ENCODE assay signal across 24 mouse cellular contexts in the genomic region with DNA sequence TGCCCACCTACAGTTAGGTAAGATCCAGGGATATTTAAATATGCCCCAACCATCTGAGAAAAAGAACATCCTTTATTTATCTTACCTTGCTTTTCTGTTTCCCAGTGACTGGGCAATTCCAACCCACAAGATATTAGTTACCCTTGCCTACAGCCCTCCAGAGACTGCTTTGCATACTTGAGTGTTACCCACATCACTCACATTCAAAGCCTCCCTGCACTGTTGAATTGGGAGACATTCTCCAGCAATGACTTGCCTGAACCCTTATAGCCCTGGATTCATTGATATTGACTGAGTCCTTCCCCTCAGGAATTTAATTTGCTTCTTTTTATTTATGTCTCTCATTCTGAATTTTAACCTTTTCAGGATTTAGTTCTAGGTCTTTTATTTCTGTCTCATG. TPM values are rescaled to one million over a fixed set of nuclear protein-coding genes. Genes with fewer than 3 reads are reported as not detected.
DNase-seq lines count a peak whose midpoint lies in the region; TF ChIP-seq lines count a peak whose summit lies in the region.
"Had no signal": no experiment of that assay in that cellular context is flagged by ENCODE, and none has a peak within 500 bp of the region (broad histone marks: within the 10 kb centered on the region; RNA-seq: fewer than 3 reads in every experiment).

No protein-coding gene starts in this region.

- no peak overlapping the region for H3K9ac ChIP-seq in CH12.LX (ENCODE audit: insufficient read depth, low read depth)
- H3K9ac ChIP-seq: embryonic facial prominence, embryonic 12.5 days; forebrain, embryonic 13.5 days; forebrain, embryonic 15.5 days; forebrain, postnatal 0 days had no signal

- no peak overlapping the region for H3K27ac ChIP-seq in CH12.LX (ENCODE audit: insufficient read depth, low read depth)
- H3K27ac ChIP-seq in brown adipose tissue, adult 24 weeks (replicated peaks; ENCODE audit: low read depth, low read length), result 0 out of 2 replicates have a peak overlapping the region, but pooled peaks have one; percentile 51
- H3K27ac ChIP-seq: embryonic facial prominence, embryonic 10.5 days; embryonic facial prominence, embryonic 12.5 days; forebrain, embryonic 13.5 days; forebrain, embryonic 15.5 days had no signal

- H3K4me2 ChIP-seq in CH12.LX (ENCODE audit: insufficient read depth, low read depth, poor library complexity, severe bottlenecking), result no peak overlapping the region
- H3K4me2 ChIP-seq: embryonic facial prominence, embryonic 12.5 days; forebrain, embryonic 13.5 days; forebrain, embryonic 15.5 days had no signal

- H3K4me3 ChIP-seq in CH12.LX (replicated peaks in 1 of 3; ENCODE audit: low read depth in 2 of 3, low read length in 2 of 3, poor library complexity in 1 of 3), result no peak overlapping the region
- no peak overlapping the region for H3K4me3 ChIP-seq in brown adipose tissue, adult 24 weeks (ENCODE audit: insufficient read depth, low read depth, low read length)
- H3K4me3 ChIP-seq: embryonic facial prominence, embryonic 10.5 days; embryonic facial prominence, embryonic 12.5 days; erythroblast, embryonic 14.5 days; forebrain, embryonic 13.5 days; forebrain, embryonic 15.5 days; gastrocnemius, adult 2 months had no signal

- TF ChIP-seq CTCF in CH12.LX (conservative IDR thresholded peaks at IDR 0.05 in 1 of 2, IDR thresholded peaks at IDR 0.05 in 1 of 2; ENCODE audit: low read depth in 2 of 2, low read length in 2 of 2), result no peak

- no peak for TF ChIP-seq RAD21 in CH12.LX (IDR thresholded peaks at IDR 0.05; ENCODE audit: low read depth, low read length)

- H3K27me3 ChIP-seq in CH12.LX (replicated peaks), result no peaks in the 10 kb centered on the region
- H3K27me3 ChIP-seq: embryonic facial prominence, embryonic 12.5 days; forebrain, embryonic 13.5 days; forebrain, embryonic 15.5 days had no signal

- in situ Hi-C loops in CH12.LX (cut with MboI; ENCODE audit: low pct_ligation_motif_present, low pct_unique_long_range_greater_than_20kb, low sequenced_read_pairs), result no loop called here

- H3K9me3 ChIP-seq in CH12.LX (replicated peaks; ENCODE audit: low read length), result no peaks in the 10 kb centered on the region
- H3K9me3 ChIP-seq: embryonic facial prominence, embryonic 10.5 days; embryonic facial prominence, embryonic 12.5 days; forebrain, embryonic 13.5 days; forebrain, embryonic 15.5 days had no signal

- H3K36me3 ChIP-seq in CH12.LX (replicated peaks in 1 of 2; ENCODE audit: control insufficient read depth in 1 of 2, insufficient read depth in 1 of 2, low read length in 1 of 2), result no peaks in the 10 kb centered on the region
- H3K36me3 ChIP-seq: embryonic facial prominence, embryonic 10.5 days; embryonic facial prominence, embryonic 12.5 days; forebrain, embryonic 15.5 days had no signal

- no peaks in the 10 kb centered on the region for H3K79me2 ChIP-seq in CH12.LX (replicated peaks; ENCODE audit: control insufficient read depth, extremely low read depth, insufficient read depth, poor library complexity, severe bottlenecking)

- peak; percentile 40 for DNase-seq in CH12.LX (ENCODE audit: extremely low read depth)
- peak; percentile 69 for DNase-seq in NIH3T3 (ENCODE audit: low read depth)
- DNase-seq in fibroblast of lung, adult 2 months (ENCODE audit: low read depth), result peak; percentile 46
- no peak for DNase-seq in adrenal gland, postnatal 4 days (ENCODE audit: low spot score in 2 of 2)
- DNase-seq in gastrocnemius, postnatal 10 days, result no peak
- no peak for DNase-seq in heart, adult 9 months (ENCODE audit: low spot score in 2 of 2)
- DNase-seq in right cerebral cortex, postnatal 10 days (ENCODE audit: low spot score in 2 of 2), result no peak
- DNase-seq: adrenal gland, adult 8-10 months; adrenal gland, postnatal 25 days; B cell, adult 2 months; cerebellum, adult 11 months; cerebellum, adult 2 months; cerebellum, adult 9-10 months; cerebellum, postnatal 10 days; cerebellum, postnatal 25 days; forebrain, postnatal 0 days; gastrocnemius, adult 2 months had no signal

- H3K4me1 ChIP-seq in CH12.LX (ENCODE audit: control insufficient read depth in 1 of 2, insufficient read depth in 2 of 2), result peaks cover 0 to 32% of the 10 kb centered on the region in 2 experiments; a peak in 3 of 4 replicates
- peaks cover 17% of the 10 kb centered on the region for H3K4me1 ChIP-seq in brown adipose tissue, adult 24 weeks (ENCODE audit: control insufficient read depth, insufficient read depth, insufficient read length, low read length)
- H3K4me1 ChIP-seq: forebrain, embryonic 15.5 days had no signal

- no peak for TF ChIP-seq POLR2A in CH12.LX (IDR thresholded peaks at IDR 0.05; ENCODE audit: low read depth, low read length)

- dilution Hi-C loops in CH12.LX (cut with MboI; ENCODE audit: extremely low pct_ligation_motif_present, extremely low pct_unique_long_range_greater_than_20kb, low sequenced_read_pairs), result no loop called here

- no peak for TF ChIP-seq EP300 in CH12.LX (IDR thresholded peaks at IDR 0.05; ENCODE audit: low read length)

TF ChIP-seq in CH12.LX, 34 proteins besides CTCF, POLR2A, EP300 and RAD21:
- TF ChIP-seq CHD2 (IDR thresholded peaks at IDR 0.05; ENCODE audit: low read length) (no peak), JUN (IDR thresholded peaks at IDR 0.05; ENCODE audit: insufficient read depth, low read depth, low read length) (no peak), KAT2A (IDR thresholded peaks at IDR 0.05; ENCODE audit: insufficient replicate concordance, low read length) (no peak), MAX (IDR thresholded peaks at IDR 0.05; ENCODE audit: low read length) (no peak), ZKSCAN1 (IDR thresholded peaks at IDR 0.05; ENCODE audit: borderline replicate concordance, low read depth, low read length) (no peak), NELFE (IDR thresholded peaks at IDR 0.05; ENCODE audit: low read depth, low read length) (no peak), TCF12 (IDR thresholded peaks at IDR 0.05; ENCODE audit: low read depth, low read length) (no peak), HCFC1 (IDR thresholded peaks at IDR 0.05; ENCODE audit: low read depth, low read length) (no peak)

RNA-seq across cellular contexts. Expression of a gene that starts 53.8 kb away (rescaled TPM):
- 0.04 TPM in 1 of 2 replicates, not detected in the other for total RNA-seq in CH12.LX (2012; rRNA removed)
- total RNA-seq in CH12.LX (2014; rRNA removed), result 0.04 and 0.12 TPM in 2 replicates
- polyA plus RNA-seq in CH12.LX (2012; ENCODE audit: insufficient read length, low read depth), result 0.03 TPM in 2 replicates
- 1.6 and 2.3 TPM in 2 replicates for polyA plus RNA-seq in brown adipose tissue, adult 24 weeks (2012; ENCODE audit: insufficient read depth, insufficient read length, missing spikeins)
- 10 to 100 TPM; 18.0 to 19.5 TPM for total RNA-seq in adrenal gland, postnatal 4 days (2021)
- 10 to 100 TPM; 22.3 to 28.0 TPM for total RNA-seq in gastrocnemius, postnatal 10 days (2021)
- total RNA-seq: MEL had no signal

Comparison
In these comparisons a context has a peak if more than half of its experiments do, and no peak if none do; other contexts are left out.
1. DNase-seq: peak in CH12.LX (single experiment), NIH3T3 (single experiment) and fibroblast of lung, adult 2 months (single experiment); none in adrenal gland, postnatal 4 days (0 of 2), gastrocnemius, postnatal 10 days (single experiment), heart, adult 9 months (0 of 2) and right cerebral cortex, postnatal 10 days (0 of 2).
2. RNA of a gene that starts 53.8 kb away (total RNA-seq): 22.3 to 28.0 TPM in gastrocnemius, postnatal 10 days and 18.0 to 19.5 TPM in adrenal gland, postnatal 4 days; 0.04 to 0.12 TPM in CH12.LX; every median in the first group is over 10 times any median in the second.